Mouse (Mus musculus): ENCODE data around the gene Gabarap.

DNA sequence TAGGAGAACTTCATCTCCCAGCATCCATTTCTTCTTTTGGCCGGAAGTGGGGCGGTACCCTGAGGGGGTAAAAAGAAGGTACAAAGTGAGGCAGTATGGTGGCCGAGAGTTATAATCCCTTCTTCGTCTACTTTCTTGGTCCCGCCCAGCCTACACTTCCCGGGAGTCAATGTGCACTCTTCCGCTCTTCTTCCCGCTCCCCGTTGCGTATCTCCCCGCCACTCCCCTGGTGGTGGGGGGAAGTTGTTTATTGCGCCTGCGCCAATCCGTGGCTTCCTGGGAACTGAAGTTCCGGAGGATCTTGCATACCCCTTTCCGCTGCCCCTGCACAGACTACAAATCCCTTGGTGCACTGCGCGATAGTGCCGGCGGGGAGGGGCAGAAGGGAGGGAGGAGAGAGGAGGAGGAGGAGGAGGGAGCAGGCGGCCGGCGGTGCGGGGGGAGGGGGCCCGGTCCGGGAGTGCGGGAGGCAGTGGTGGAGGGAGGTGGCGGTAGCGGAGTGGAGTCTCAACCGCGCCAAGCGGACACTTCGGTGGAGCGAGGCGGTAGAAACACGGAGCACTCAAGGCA is 4.5 kb downstream of the Gabarap start, which contains the start of gene Phf23:
- TF ChIP-seq ZC3H11A (IDR thresholded peaks at IDR 0.05; ENCODE audit: borderline replicate concordance, low read depth, low read length) (no peak), CHD2 (IDR thresholded peaks at IDR 0.05; ENCODE audit: low read depth, low read length) (no peak), MAFK (IDR thresholded peaks at IDR 0.05; ENCODE audit: insufficient read depth, low read depth, low read length) (no peak)
